28 mouse cellular contexts compared by ENCODE assay signal in the genomic region with DNA sequence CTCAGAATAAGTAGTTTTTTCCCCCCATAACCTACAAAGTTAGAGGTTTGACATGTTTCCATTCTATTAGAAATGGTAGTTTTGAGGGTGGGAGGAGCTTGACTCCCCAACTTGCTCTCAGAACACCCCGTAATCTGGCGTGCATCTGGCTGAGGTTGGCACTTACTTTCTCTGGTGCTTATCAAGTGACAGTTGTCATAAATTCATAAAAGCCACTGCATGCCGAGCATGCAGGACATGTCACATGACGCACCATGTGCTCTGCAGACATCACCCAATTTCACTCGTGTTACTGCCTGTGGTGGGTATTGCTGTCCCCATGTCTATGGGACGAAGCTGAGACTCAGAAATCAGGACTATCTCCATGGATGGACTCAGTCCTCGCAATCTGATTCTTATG. TPM values are rescaled to one million over a fixed set of nuclear protein-coding genes. Genes with fewer than 3 reads are reported as not detected.
DNase-seq lines count a peak whose midpoint lies in the region; ATAC-seq and TF ChIP-seq lines count a peak whose summit lies in the region.
"Had no signal": no experiment of that assay in that cellular context is flagged by ENCODE, and none has a peak within 500 bp of the region (broad histone marks: within the 10 kb centered on the region; RNA-seq: fewer than 3 reads in every experiment).

No protein-coding gene starts in this region.

- no peaks in the 10 kb centered on the region for H3K9me3 ChIP-seq in G1E (replicated peaks)
- H3K9me3 ChIP-seq in forebrain, embryonic 10.5 days = no peaks in the 10 kb centered on the region
- no peaks in the 10 kb centered on the region for H3K9me3 ChIP-seq in liver, embryonic 11.5 days (ENCODE audit: control insufficient read depth, low read length)
- H3K9me3 ChIP-seq: embryonic facial prominence, embryonic 10.5 days; embryonic facial prominence, embryonic 12.5 days; forebrain, embryonic 12.5 days had no signal

- TF ChIP-seq CTCF in C2C12 (IDR thresholded peaks at IDR 0.05; ENCODE audit: control insufficient read depth, insufficient read depth, insufficient read length) (no peak), G1E (IDR thresholded peaks at IDR 0.05; ENCODE audit: low read depth, low read length) (no peak)

- ATAC-seq in G1E (ENCODE audit: extremely low read depth, insufficient number of reproducible peaks, low FRiP score, poor library complexity, severe bottlenecking) = 0 out of 2 replicates have a peak, but pooled peaks have one; percentile 4
- peak; percentile 78 for ATAC-seq in megakaryocyte progenitor cell, adult 5-6 weeks (replicated peaks; ENCODE audit: poor library complexity)
- no peak for ATAC-seq in liver, embryonic 11.5 days (replicated peaks; ENCODE audit: low FRiP score)
- ATAC-seq: activated CD4-positive, CD25-positive, alpha-beta regulatory T cell, adult 4 months; forebrain, embryonic 14.5 days; forebrain, embryonic 16.5 days; Patski had no signal

- 91% methylated on average over 7 of the region's 7 CpGs for WGBS in forebrain, embryonic 10.5 days
- whole genome bisulfite sequencing in liver, embryonic 11.5 days = 83% methylated on average over 7 of the region's 7 CpGs

- H3K79me2 ChIP-seq in C2C12 (ENCODE audit: control insufficient read depth, insufficient read depth) = no peaks in the 10 kb centered on the region

- H3K4me2 ChIP-seq in liver, embryonic 11.5 days = no peak overlapping the region
- H3K4me2 ChIP-seq: embryonic facial prominence, embryonic 12.5 days; forebrain, embryonic 12.5 days had no signal

- H3K79me3 ChIP-seq in C2C12 (ENCODE audit: low read depth) = no peaks in the 10 kb centered on the region

- no peak overlapping the region for H3K27ac ChIP-seq in forebrain, embryonic 10.5 days
- no peak overlapping the region for H3K27ac ChIP-seq in liver, embryonic 11.5 days (ENCODE audit: low read depth, low read length)
- H3K27ac ChIP-seq: embryonic facial prominence, embryonic 10.5 days; embryonic facial prominence, embryonic 12.5 days; forebrain, embryonic 12.5 days had no signal

- no peak for DNase-seq in G1E (ENCODE audit: low spot score)
- no peak for DNase-seq in forebrain, embryonic 10.5 days (ENCODE audit: extremely low spot score, low spot score)
- no peak for DNase-seq in adrenal gland, adult 2 months
- DNase-seq in liver, embryonic 11.5 days (ENCODE audit: low spot score) = no peak
- DNase-seq: adrenal gland, postnatal 10 days; adrenal gland, postnatal 25 days; B cell, adult 2 months; cerebellum, adult 11 months; cerebellum, adult 18-20 months; cerebellum, adult 8-10 months; cerebellum, adult 9-11 months; cerebellum, postnatal 14 days; cerebellum, postnatal 36 days; embryo, embryonic 11 days had no signal

- peaks cover 56% of the 10 kb centered on the region for H3K4me1 ChIP-seq in G1E (ENCODE audit: insufficient read depth, low read depth, low read length)
- H3K4me1 ChIP-seq in forebrain, embryonic 10.5 days = 0 out of 2 replicates have a peak, but pooled peaks cover under 1% of the 10 kb centered on the region
- peaks cover 1% of the 10 kb centered on the region for H3K4me1 ChIP-seq in liver, embryonic 11.5 days (replicated peaks; ENCODE audit: control insufficient read depth, insufficient read depth, low read length)
- H3K4me1 ChIP-seq: embryonic facial prominence, embryonic 10.5 days; embryonic facial prominence, embryonic 12.5 days; forebrain, embryonic 12.5 days had no signal

- H3K27me3 ChIP-seq in C2C12 (ENCODE audit: control insufficient read depth, insufficient read depth, insufficient read length) (peaks cover 20% of the 10 kb centered on the region), G1E (ENCODE audit: insufficient read depth, low read length) (no peaks in the 10 kb centered on the region; the same call in 1 of the 2 replicates)
- H3K27me3 ChIP-seq in forebrain, embryonic 10.5 days (ENCODE audit: poor library complexity, severe bottlenecking) = no peaks in the 10 kb centered on the region
- no peaks in the 10 kb centered on the region for H3K27me3 ChIP-seq in liver, embryonic 11.5 days (replicated peaks; ENCODE audit: control insufficient read depth, insufficient read depth, low read length)
- H3K27me3 ChIP-seq: embryonic facial prominence, embryonic 12.5 days; forebrain, embryonic 12.5 days had no signal

- no peak overlapping the region for H3ac ChIP-seq in C2C12 (ENCODE audit: control insufficient read depth, insufficient read length, low read depth)

- H3K4me3 ChIP-seq in C2C12 (ENCODE audit: insufficient read depth, poor library complexity, severe bottlenecking) (no peak overlapping the region), G1E (ENCODE audit: low read depth, low read length) (no peak overlapping the region; the same call in 1 of the 2 replicates)
- no peak overlapping the region for H3K4me3 ChIP-seq in forebrain, embryonic 10.5 days
- H3K4me3 ChIP-seq in liver, embryonic 11.5 days (ENCODE audit: low read depth, low read length) = no peak overlapping the region
- H3K4me3 ChIP-seq: embryonic facial prominence, embryonic 10.5 days; embryonic facial prominence, embryonic 12.5 days; forebrain, embryonic 12.5 days had no signal

- H3K9ac ChIP-seq in liver, embryonic 11.5 days (ENCODE audit: low read depth, low read length) = no peak overlapping the region
- H3K9ac ChIP-seq: embryonic facial prominence, embryonic 12.5 days; forebrain, embryonic 12.5 days had no signal

- no peaks in the 10 kb centered on the region for H3K36me3 ChIP-seq in C2C12 (ENCODE audit: control insufficient read depth, insufficient read depth)
- H3K36me3 ChIP-seq in G1E (replicated peaks) = no peaks in the 10 kb centered on the region
- no peaks in the 10 kb centered on the region for H3K36me3 ChIP-seq in forebrain, embryonic 10.5 days (replicated peaks)
- no peaks in the 10 kb centered on the region for H3K36me3 ChIP-seq in liver, embryonic 11.5 days (ENCODE audit: control insufficient read depth, insufficient read depth, low read length)
- H3K36me3 ChIP-seq: embryonic facial prominence, embryonic 10.5 days; embryonic facial prominence, embryonic 12.5 days; forebrain, embryonic 12.5 days had no signal

TF ChIP-seq in C2C12, 6 proteins besides CTCF, POLR2A, EP300 and RAD21:
- TF ChIP-seq USF1 (IDR thresholded peaks at IDR 0.05; ENCODE audit: low read depth) (peak; percentile 3), FOSL1 (IDR thresholded peaks at IDR 0.05; ENCODE audit: insufficient read depth, low read length, poor library complexity, severe bottlenecking) (no peak)

RNA-seq across cellular contexts. Expression of gene 1810046K07Rik, which starts 18.2 kb away (rescaled TPM):
- polyA plus RNA-seq in C2C12 (2012; fragmentation: generic; extraction: Trizol) (not detected), G1E (2012) (not detected in 2 replicates)
- total RNA-seq in G1E (2014; fragmentation: Nextera tagmentation) (not detected in 2 replicates), G1E (2017) (not detected in 2 replicates)
- total RNA-seq in megakaryocyte progenitor cell, adult 5-6 weeks (2015) = not detected in 2 replicates
- total RNA-seq in megakaryocyte progenitor cell, adult 5-6 weeks (2017) = 0.24 TPM in 1 of 2 replicates, not detected in the other
- not detected in 2 replicates for polyA plus RNA-seq in forebrain, embryonic 10.5 days (2016; fragmentation: Nextera tagmentation; extraction: Ambion mirVana)
- not detected for total RNA-seq in adrenal gland, adult 2 months (2021)
- polyA plus RNA-seq in adrenal gland, adult 2 months (2012; rRNA removed) = 0.08 TPM in 1 of 2 replicates, not detected in the other
- not detected in 2 replicates for polyA plus RNA-seq in liver, embryonic 11.5 days (2014; fragmentation: Nextera tagmentation; extraction: Ambion mirVana)
- total RNA-seq: adrenal gland, adult 18-20 months; adrenal gland, postnatal 25 days; common myeloid progenitor, adult 5-6 weeks had no signal
- polyA plus RNA-seq: activated CD4-positive, CD25-positive, alpha-beta regulatory T cell, adult 4 months; brain, embryonic 14.5 days; embryonic facial prominence, embryonic 10.5 days; embryonic facial prominence, embryonic 12.5 days; embryonic facial prominence, embryonic 14.5 days; forebrain, embryonic 12.5 days; forebrain, embryonic 14.5 days; forebrain, embryonic 16.5 days; frontal cortex, adult 2 months; Patski had no signal

RNA-seq across cellular contexts. Expression of gene Colca2, which starts 32.1 kb away (rescaled TPM):
- polyA plus RNA-seq in C2C12 (2012; fragmentation: generic; extraction: Trizol) = 0.20 TPM
- total RNA-seq in G1E (2014; fragmentation: Nextera tagmentation) = not detected in 2 replicates
- 0.11 TPM in 1 of 2 replicates, not detected in the other for total RNA-seq in G1E (2017)
- not detected in 2 replicates for polyA plus RNA-seq in G1E (2012)
- 0.32 and 0.78 TPM in 2 replicates for total RNA-seq in megakaryocyte progenitor cell, adult 5-6 weeks (2015)
- total RNA-seq in megakaryocyte progenitor cell, adult 5-6 weeks (2017) = 0.21 and 0.54 TPM in 2 replicates
- polyA plus RNA-seq in forebrain, embryonic 10.5 days (2016; fragmentation: Nextera tagmentation; extraction: Ambion mirVana) = 1.6 and 1.8 TPM in 2 replicates
- 1 to 10 TPM; 2.2 to 4.0 TPM for total RNA-seq in adrenal gland, adult 2 months (2021)
- polyA plus RNA-seq in adrenal gland, adult 2 months (2012; rRNA removed) = 3.5 and 3.8 TPM in 2 replicates
- 0.52 and 0.70 TPM in 2 replicates for polyA plus RNA-seq in liver, embryonic 11.5 days (2014; fragmentation: Nextera tagmentation; extraction: Ambion mirVana)
- total RNA-seq: common myeloid progenitor, adult 5-6 weeks had no signal
- polyA plus RNA-seq: activated CD4-positive, CD25-positive, alpha-beta regulatory T cell, adult 4 months had no signal
